Mouse (Mus musculus): ENCODE measurements around the gene Thoc7.

- TF ChIP-seq POLR2A (IDR thresholded peaks at IDR 0.05; ENCODE audit: borderline replicate concordance, control insufficient read depth, low read depth, low read length) = no peak
- no peak for TF ChIP-seq CTCF (IDR thresholded peaks at IDR 0.05; ENCODE audit: control insufficient read depth, insufficient read depth, low read length)
These were observed 824 bp upstream of the Thoc7 start for GRCm38 (mm10) chr14:13962476-13962875.
